In genomic region chr1:192416241-192416821, GRCm38 (mm10) we compare ENCODE assay signal across 15 mouse cellular contexts.
DNase-seq lines count a peak whose midpoint lies in the region; ATAC-seq lines count a peak whose summit lies in the region.
"Had no signal": no experiment of that assay in that cellular context is flagged by ENCODE, and none has a peak within 500 bp of the region (broad histone marks: within the 10 kb centered on the region; RNA-seq: fewer than 3 reads in every experiment).

No protein-coding gene starts in this region.

- no peak overlapping the region for H3K9ac ChIP-seq in forebrain, embryonic 12.5 days
- no peak overlapping the region for H3K9ac ChIP-seq in midbrain, embryonic 14.5 days (replicated peaks; ENCODE audit: low read length)
- H3K9ac ChIP-seq: embryonic facial prominence, embryonic 13.5 days; heart, embryonic 12.5 days had no signal

- no peak for DNase-seq in forebrain, embryonic 10.5 days (ENCODE audit: extremely low spot score, low spot score)
- DNase-seq in midbrain, embryonic 10.5 days (ENCODE audit: low spot score), result no peak
- DNase-seq in midbrain, embryonic 14.5 days, result no peak
- DNase-seq in cerebellum, postnatal 10 days, result peak; percentile 28 to 36
- peak; percentile 15 for DNase-seq in retina, embryonic 14.5 days (ENCODE audit: low spot score)
- no peak for DNase-seq in spleen, adult 18-20 months
- no peak for DNase-seq in heart, adult 9 months (ENCODE audit: low spot score in 2 of 2)
- DNase-seq: thymus, postnatal 25 days had no signal

- 64% methylated on average over 9 of the region's 9 CpGs for WGBS in forebrain, embryonic 10.5 days
- WGBS in forebrain, embryonic 12.5 days, result 80% methylated on average over 9 of the region's 9 CpGs
- WGBS in midbrain, embryonic 10.5 days, result 83% methylated on average over 9 of the region's 9 CpGs
- WGBS in midbrain, embryonic 14.5 days, result 70% methylated on average over 9 of the region's 9 CpGs

- H3K9me3 ChIP-seq in forebrain, embryonic 10.5 days, result no peaks in the 10 kb centered on the region
- H3K9me3 ChIP-seq in forebrain, embryonic 12.5 days, result no peaks in the 10 kb centered on the region
- H3K9me3 ChIP-seq in midbrain, embryonic 10.5 days (replicated peaks), result no peaks in the 10 kb centered on the region
- no peaks in the 10 kb centered on the region for H3K9me3 ChIP-seq in midbrain, embryonic 14.5 days (ENCODE audit: control insufficient read depth, low read length)
- H3K9me3 ChIP-seq: embryonic facial prominence, embryonic 13.5 days; heart, embryonic 12.5 days had no signal

- H3K36me3 ChIP-seq in forebrain, embryonic 10.5 days (replicated peaks), result no peaks in the 10 kb centered on the region
- H3K36me3 ChIP-seq in forebrain, embryonic 12.5 days (replicated peaks), result no peaks in the 10 kb centered on the region
- H3K36me3 ChIP-seq in midbrain, embryonic 10.5 days, result no peaks in the 10 kb centered on the region
- H3K36me3 ChIP-seq in midbrain, embryonic 14.5 days (ENCODE audit: control insufficient read depth, insufficient read depth, low read length), result no peaks in the 10 kb centered on the region
- H3K36me3 ChIP-seq: embryonic facial prominence, embryonic 13.5 days; heart, embryonic 12.5 days had no signal

- H3K4me2 ChIP-seq in forebrain, embryonic 12.5 days, result no peak overlapping the region
- H3K4me2 ChIP-seq in midbrain, embryonic 14.5 days (ENCODE audit: low read length), result no peak overlapping the region
- H3K4me2 ChIP-seq: embryonic facial prominence, embryonic 13.5 days; heart, embryonic 12.5 days; liver, embryonic 11.5 days had no signal

- H3K27ac ChIP-seq in forebrain, embryonic 10.5 days, result 0 out of 2 replicates have a peak overlapping the region, but pooled peaks have one; percentile 25
- H3K27ac ChIP-seq in forebrain, embryonic 12.5 days, result no peak overlapping the region
- H3K27ac ChIP-seq in midbrain, embryonic 10.5 days (replicated peaks), result 0 out of 2 replicates have a peak overlapping the region, but pooled peaks have one; percentile 10
- H3K27ac ChIP-seq in midbrain, embryonic 14.5 days (replicated peaks; ENCODE audit: low read depth, low read length), result no peak overlapping the region
- H3K27ac ChIP-seq: embryonic facial prominence, embryonic 13.5 days; macrophage had no signal

- no peak for ATAC-seq in forebrain, embryonic 12.5 days (ENCODE audit: low FRiP score)
- no peak for ATAC-seq in midbrain, embryonic 14.5 days (ENCODE audit: low FRiP score, low TSS enrichment)
- ATAC-seq: inflammation-experienced regulatory T-cells, adult 6 months had no signal

- no peaks in the 10 kb centered on the region for H3K27me3 ChIP-seq in forebrain, embryonic 10.5 days (ENCODE audit: poor library complexity, severe bottlenecking)
- H3K27me3 ChIP-seq in forebrain, embryonic 12.5 days, result no peaks in the 10 kb centered on the region
- no peaks in the 10 kb centered on the region for H3K27me3 ChIP-seq in midbrain, embryonic 10.5 days (ENCODE audit: low read depth, poor library complexity, severe bottlenecking)
- H3K27me3 ChIP-seq in midbrain, embryonic 14.5 days (ENCODE audit: control insufficient read depth, insufficient read depth, low read length), result no peaks in the 10 kb centered on the region
- H3K27me3 ChIP-seq: embryonic facial prominence, embryonic 13.5 days; heart, embryonic 12.5 days had no signal

- H3K4me3 ChIP-seq in forebrain, embryonic 10.5 days, result no peak overlapping the region
- no peak overlapping the region for H3K4me3 ChIP-seq in forebrain, embryonic 12.5 days (replicated peaks)
- H3K4me3 ChIP-seq in midbrain, embryonic 10.5 days, result no peak overlapping the region
- no peak overlapping the region for H3K4me3 ChIP-seq in midbrain, embryonic 14.5 days (replicated peaks; ENCODE audit: low read depth, low read length)
- H3K4me3 ChIP-seq: embryonic facial prominence, embryonic 13.5 days; heart, embryonic 12.5 days; myocyte had no signal

- peaks cover 10% of the 10 kb centered on the region for H3K4me1 ChIP-seq in forebrain, embryonic 10.5 days
- H3K4me1 ChIP-seq in forebrain, embryonic 12.5 days, result no peaks in the 10 kb centered on the region
- no peaks in the 10 kb centered on the region for H3K4me1 ChIP-seq in midbrain, embryonic 10.5 days
- no peaks in the 10 kb centered on the region for H3K4me1 ChIP-seq in midbrain, embryonic 14.5 days (ENCODE audit: control insufficient read depth, insufficient read depth, low read length)
- H3K4me1 ChIP-seq: embryonic facial prominence, embryonic 13.5 days; heart, embryonic 12.5 days had no signal

Comparison
In these comparisons a context has a peak if more than half of its experiments do, and no peak if none do; other contexts are left out.
1. H3K27ac ChIP-seq: peak in forebrain, embryonic 10.5 days (single experiment) and midbrain, embryonic 10.5 days (single experiment); none in forebrain, embryonic 12.5 days (single experiment) and midbrain, embryonic 14.5 days (single experiment).
2. DNase-seq: peak in cerebellum, postnatal 10 days (2 of 2) and retina, embryonic 14.5 days (single experiment); none in forebrain, embryonic 10.5 days (single experiment), midbrain, embryonic 10.5 days (single experiment), midbrain, embryonic 14.5 days (single experiment), spleen, adult 18-20 months (0 of 2) and heart, adult 9 months (0 of 2).